Mouse (Mus musculus): ENCODE measurements around the gene Sdhc.
A peak's percentile ranks its signal among the peaks of the same experiment; 100 is the strongest.

- TF ChIP-seq TAL1 (IDR thresholded peaks at IDR 0.05; ENCODE audit: low read length), result peak; percentile 86
- peak; percentile 88 for TF ChIP-seq GATA1 (IDR thresholded peaks at IDR 0.05; ENCODE audit: low read length)
These were observed 26.0 kb downstream of the Sdhc start for GRCm38 (mm10) chr1:171124398-171124797.
